Mouse (Mus musculus) thymus, postnatal 10 days (tissue): ENCODE measurements around the gene Chrm2.

Experiments
- DNase-seq, 2 experiments: peaks; one replicate each; pipeline ENCODE4 v3.0.0; 2021; ENCODE audit warnings: low spot score in 2 of 2

Gene Chrm2

GRCm38 (mm10) chr6:36517242-36517641, 129.4 kb downstream of the Chrm2 start:
- DNase-seq = no peak

DNA sequence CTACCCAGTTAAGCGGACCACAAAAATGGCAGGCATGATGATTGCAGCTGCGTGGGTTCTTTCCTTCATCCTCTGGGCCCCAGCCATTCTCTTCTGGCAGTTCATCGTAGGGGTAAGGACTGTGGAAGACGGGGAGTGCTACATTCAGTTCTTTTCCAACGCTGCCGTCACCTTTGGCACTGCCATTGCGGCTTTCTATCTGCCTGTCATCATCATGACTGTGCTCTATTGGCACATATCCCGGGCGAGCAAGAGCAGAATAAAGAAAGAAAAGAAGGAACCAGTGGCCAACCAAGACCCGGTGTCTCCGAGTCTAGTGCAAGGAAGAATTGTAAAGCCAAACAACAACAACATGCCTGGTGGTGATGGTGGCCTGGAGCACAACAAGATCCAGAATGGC, 135.7 kb downstream of the Chrm2 start:
- DNase-seq = no peak

- no peak for DNase-seq
Measured at GRCm38 (mm10) chr6:36528509-36528908, 140.6 kb downstream of the Chrm2 start.

DNA sequence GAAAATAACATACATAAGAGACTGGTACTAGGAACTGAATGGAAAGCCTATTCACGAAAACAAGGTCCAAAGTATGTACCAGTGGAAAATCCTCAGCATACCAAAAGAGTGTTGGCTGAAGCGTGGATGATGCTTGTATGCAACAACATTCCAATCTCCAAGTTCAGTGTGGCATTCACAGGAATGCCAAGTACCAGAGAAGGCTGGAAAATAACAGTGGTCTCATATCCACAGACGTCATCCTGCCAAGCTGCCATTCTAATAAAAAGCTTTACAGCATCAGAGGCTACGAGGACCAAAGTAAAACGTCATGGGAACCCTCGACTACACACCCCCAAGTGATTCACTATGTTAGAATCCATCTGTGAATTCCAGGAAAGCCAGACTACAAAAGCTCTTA, 153.4 kb downstream of the Chrm2 start:
- DNase-seq = no peak

DNA sequence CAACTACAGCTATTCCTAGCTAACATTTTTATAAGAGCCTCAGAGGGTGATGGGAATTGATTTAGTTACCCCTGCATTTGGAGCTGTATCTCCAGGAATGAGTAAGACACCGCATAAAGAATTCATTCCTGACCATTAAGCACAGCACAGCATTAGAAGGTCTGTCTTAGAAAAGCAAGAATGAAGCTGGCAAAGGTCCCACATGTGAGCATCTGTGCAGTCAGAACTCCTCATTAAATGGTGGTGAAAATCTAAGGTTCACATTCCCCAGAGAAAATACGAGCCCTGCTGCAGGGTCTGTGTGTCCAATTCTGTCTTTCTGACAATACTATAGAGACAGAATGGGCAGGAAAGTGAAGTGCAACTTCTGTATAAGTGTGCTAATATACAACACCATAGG, 179.0 kb downstream of the Chrm2 start:
- no peak for DNase-seq
